Mouse (Mus musculus) gastrocnemius, postnatal 14 days (tissue): Measurements from ENCODE around the gene Bpifb2. TPM values are rescaled to one million over a fixed set of nuclear protein-coding genes. Genes with fewer than 3 reads are reported as not detected.
"Not testable (repeated sequence)": the region's sequence is repeated elsewhere in the genome, so short reads cannot be mapped to it uniquely, and the experiment has no call there.

ENCODE experiments used
- DNase-seq: peaks from one replicate; pipeline ENCODE4 v3.0.0; 2021; ENCODE audit warnings: mixed read lengths
- intact Hi-C: fragments of 180-260 bp; cut with DNase I; formaldehyde crosslinking; loops from one replicate; pipeline ENCODE4 v1.15.1; 2025; ENCODE audit warnings: low total_unique reads
- long read RNA-seq, 2 experiments: library from polyadenylated mRNA; stranded (forward); transcript quantifications; one replicate each; pipeline ENCODE4 v2.0.0; 2021
- total RNA-seq, 2 experiments: library from RNA; stranded (reverse); gene quantifications; 2 replicates each; pipeline ENCODE4 v1.2.3; 2021

The Bpifb2 gene
- total RNA-seq: not detected
- long read RNA-seq, experiment 1: 0 reads
- long read RNA-seq, experiment 2: 0 reads

GRCm38 (mm10) chr2:153874745-153875144 is at the start of gene Bpifb2:
TSS of gene Bpifb2 (plus strand) at chr2:153875045.
- DNase-seq: no peak
- intact Hi-C loops: no loop called here

GRCm38 (mm10) chr2:153825900-153826299 is 48.9 kb upstream of the Bpifb2 start:
- intact Hi-C loops, DNase-seq: not testable (repeated sequence)

GRCm38 (mm10) chr2:153827171-153827830 is 47.5 kb upstream of the Bpifb2 start:
- intact Hi-C loops: no loop called here
- DNase-seq: no peak

- intact Hi-C loops: no loop called here
- no peak for DNase-seq
Observed at GRCm38 (mm10) chr2:153828704-153829103, 46.1 kb upstream of the Bpifb2 start.

GRCm38 (mm10) chr2:153833291-153833690 is 41.6 kb upstream of the Bpifb2 start:
- DNase-seq: no peak
- intact Hi-C loops: no loop called here

GRCm38 (mm10) chr2:153842854-153843253 is 32.0 kb upstream of the Bpifb2 start:
- intact Hi-C loops: no loop called here
- no peak for DNase-seq

- intact Hi-C loops: no loop called here
- no peak for DNase-seq
Observed at GRCm38 (mm10) chr2:153848389-153848788, 26.5 kb upstream of the Bpifb2 start.

- DNase-seq: no peak
- intact Hi-C loops: loop anchor here (5.0 kb wide), 1 partner anchor 138 kb away; no protein-coding TSS in a partner anchor
Observed at GRCm38 (mm10) chr2:153850351-153851029, 24.4 kb upstream of the Bpifb2 start.

GRCm38 (mm10) chr2:153851030-153851360 is 23.9 kb upstream of the Bpifb2 start:
- intact Hi-C loops: loop anchor here (5.0 kb wide), 1 partner anchor 139 kb away; no protein-coding TSS in a partner anchor

GRCm38 (mm10) chr2:153853544-153853943 is 21.3 kb upstream of the Bpifb2 start:
- intact Hi-C loops: loop anchor here (5.0 kb wide), 1 partner anchor 141 kb away; no protein-coding TSS in a partner anchor
- no peak for DNase-seq

More at GRCm38 (mm10) chr2:153851030-153851360, 23.9 kb upstream of the Bpifb2 start:
- DNase-seq: peak; percentile 53

- intact Hi-C loops: no loop called here
- no peak for DNase-seq
Observed at GRCm38 (mm10) chr2:153859581-153859980, 15.3 kb upstream of the Bpifb2 start.

GRCm38 (mm10) chr2:153860315-153860714 is 14.5 kb upstream of the Bpifb2 start:
- intact Hi-C loops: no loop called here
- DNase-seq: no peak

GRCm38 (mm10) chr2:153860715-153861114 is 14.1 kb upstream of the Bpifb2 start:
- DNase-seq: no peak
- intact Hi-C loops: no loop called here

GRCm38 (mm10) chr2:153861960-153862359 is 12.9 kb upstream of the Bpifb2 start:
- intact Hi-C loops: no loop called here
- no peak for DNase-seq

- intact Hi-C loops: no loop called here
- no peak for DNase-seq
Observed at GRCm38 (mm10) chr2:153870984-153871383, 3.9 kb upstream of the Bpifb2 start, which contains the start of gene Sun5. TSS of gene Sun5 (minus strand) at chr2:153871084.

- DNase-seq: no peak
- intact Hi-C loops: no loop called here
Observed at GRCm38 (mm10) chr2:153899111-153899510, 24.3 kb downstream of the Bpifb2 start.

GRCm38 (mm10) chr2:153900088-153900487 is 25.2 kb downstream of the Bpifb2 start, which contains the start of gene Bpifb6:
TSS of gene Bpifb6 (plus strand) at chr2:153900388.
- intact Hi-C loops: no loop called here
- DNase-seq: no peak

- intact Hi-C loops: no loop called here
- DNase-seq: no peak
Observed at GRCm38 (mm10) chr2:153902726-153903125, 27.9 kb downstream of the Bpifb2 start.

- no peak for DNase-seq
- intact Hi-C loops: no loop called here
Observed at GRCm38 (mm10) chr2:153906626-153907025, 31.8 kb downstream of the Bpifb2 start.

GRCm38 (mm10) chr2:153914151-153914550 is 39.3 kb downstream of the Bpifb2 start:
- DNase-seq: peak; percentile 40
- intact Hi-C loops: no loop called here

- no peak for DNase-seq
- intact Hi-C loops: no loop called here
Observed at GRCm38 (mm10) chr2:153917930-153918329, 43.1 kb downstream of the Bpifb2 start, which contains the start of gene Bpifb3. TSS of gene Bpifb3 (plus strand) at chr2:153918230.
